Mouse (Mus musculus): Measurements from ENCODE around the gene Adgrd1.

DNA sequence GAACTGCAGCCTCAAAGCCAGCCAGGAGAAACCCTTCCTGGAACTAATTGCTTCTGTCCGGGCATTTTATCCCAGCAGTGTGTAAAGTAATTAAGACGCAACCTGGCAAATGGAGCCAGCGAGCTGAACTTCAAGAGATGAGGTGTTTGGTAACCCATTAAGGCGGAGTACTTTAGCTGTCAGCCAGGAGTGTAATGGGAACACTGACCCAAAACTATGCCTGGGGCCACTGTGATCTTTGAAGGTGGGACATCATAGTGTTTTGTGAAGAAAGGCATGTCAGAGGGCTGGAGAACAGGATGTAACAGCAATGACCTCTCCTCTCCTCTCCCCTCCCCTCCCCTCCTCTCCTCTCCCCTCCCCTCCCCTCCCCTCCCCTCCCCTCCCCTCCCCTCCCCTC is 7.5 kb downstream of the Adgrd1 start:
- TF ChIP-seq CTCF (IDR thresholded peaks at IDR 0.05), result no peak
- TF ChIP-seq EP300 (IDR thresholded peaks at IDR 0.05), result no peak

Data from lung, postnatal 0 days (tissue).